Mouse (Mus musculus) T-cell, adult 66 days (primary cell): ENCODE measurements around the gene Dnttip2. TPM values are rescaled to one million over a fixed set of nuclear protein-coding genes. Genes with fewer than 3 reads are reported as not detected.

ENCODE experiments used
- total RNA-seq, 2 experiments: library from RNA; stranded (reverse); gene quantifications; 3 replicates in 1 of 2; 4 replicates in 1 of 2; pipeline ENCODE4 v1.2.4; 2023

Dnttip2 gene
- total RNA-seq: 10 to 100 TPM; 90.1 to 96.0 TPM

GRCm38 (mm10) chr3:122274241-122275024 lies at the start of gene Dnttip2:
Dnttip2 (plus strand) TSS chr3:122274388.

GRCm38 (mm10) chr3:122245215-122245877 lies 28.8 kb upstream of the Dnttip2 start, which contains the start of gene Gclm:
Gclm (plus strand) TSS chr3:122245557.

GRCm38 (mm10) chr3:122293954-122294850 lies 20.0 kb downstream of the Dnttip2 start, which contains the start of gene Bcar3:
Bcar3 (plus strand) TSS chr3:122294136.

Other genes starting within 250 kb of the Dnttip2 start
- gene Abca4, start 229.9 kb upstream of the Dnttip2 start, total RNA-seq: not detected
- 10 to 100 TPM; 31.4 to 35.5 TPM for gene Gclm, start 28.8 kb upstream of the Dnttip2 start, total RNA-seq
- gene Bcar3, start 19.7 kb downstream of the Dnttip2 start, total RNA-seq: 1 to 10 TPM in 1 of 2 experiments, under 1 TPM in 1; 0.99 to 1.7 TPM